Mouse (Mus musculus): ENCODE measurements around the gene Vkorc1. TPM values are rescaled to one million over a fixed set of nuclear protein-coding genes. Genes with fewer than 3 reads are reported as not detected.
A peak's percentile ranks its signal among the peaks of the same experiment; 100 is the strongest.
"Not testable (repeated sequence)": the region's sequence is repeated elsewhere in the genome, so short reads cannot be mapped to it uniquely, and the experiment has no call there.

The Vkorc1 gene
- polyA plus RNA-seq, 1 experiment from 2014 or later, result 55.1 TPM

DNA sequence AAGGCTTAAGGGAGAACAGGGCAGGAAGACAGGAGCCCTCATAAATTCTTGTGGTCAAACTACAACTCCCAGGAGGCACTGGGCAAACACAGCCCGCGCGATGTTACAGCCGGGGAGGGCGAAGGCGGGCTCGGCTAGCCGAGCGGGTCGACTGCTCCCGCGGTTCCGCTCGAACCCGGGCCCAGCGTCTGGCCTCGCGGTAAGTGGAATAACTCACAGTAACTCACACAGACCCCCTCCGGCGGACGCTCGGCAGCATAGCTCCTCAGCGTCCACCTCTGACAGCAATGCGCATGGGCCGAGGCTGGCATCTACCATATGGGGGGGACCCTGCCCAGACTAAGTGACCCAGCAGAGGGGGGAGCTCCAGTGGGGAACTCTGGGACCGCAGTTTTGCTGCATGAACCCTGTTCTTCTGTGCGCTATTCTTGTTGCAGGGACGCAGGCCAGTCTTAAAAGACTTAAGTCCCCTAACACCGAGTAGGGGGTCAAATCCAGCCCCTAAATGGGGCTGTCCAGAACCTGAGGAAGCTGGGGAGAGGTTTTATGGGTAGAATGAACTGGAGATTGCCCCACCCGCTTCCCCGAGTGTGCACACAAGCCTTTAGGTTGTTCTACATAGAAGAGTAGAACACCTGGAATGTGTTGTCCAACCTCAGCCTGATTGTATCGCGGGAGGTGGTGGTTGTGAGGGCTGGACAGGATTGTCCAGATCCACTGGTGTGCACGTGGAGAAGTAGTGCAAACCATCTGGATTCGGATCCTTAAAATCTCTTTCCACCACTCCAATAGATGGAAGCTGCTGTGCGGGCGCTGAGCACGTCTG lies 8.8 kb upstream of the Vkorc1 start, which contains the start of gene Bckdk:
Bckdk (plus strand) TSS at position 112 of the 826 bp plus-strand sequence.
- H3K27me3 ChIP-seq (ENCODE audit: control insufficient read depth, insufficient read depth, low read depth, low read length), result no peaks in the 10 kb centered on the region
- 6% methylated on average over 38 of the region's 38 CpGs for WGBS
- peaks cover 7% of the 10 kb centered on the region for H3K4me1 ChIP-seq (ENCODE audit: control insufficient read depth, insufficient read depth, low read length)
- peak within 1 kb of the TSS; percentile 91 for H3K27ac ChIP-seq (ENCODE audit: low read length)
- H3K36me3 ChIP-seq (ENCODE audit: control insufficient read depth, insufficient read depth, low read length), result peaks cover 13% of the 10 kb centered on the region
- H3K9ac ChIP-seq (ENCODE audit: low read depth, low read length), result peak within 1 kb of the TSS; percentile 72
- H3K4me3 ChIP-seq (ENCODE audit: low read depth, low read length), result peak within 1 kb of the TSS; percentile 62
- peak; percentile 94 for ATAC-seq
- no peaks in the 10 kb centered on the region for H3K9me3 ChIP-seq (replicated peaks; ENCODE audit: control insufficient read depth, low read length, poor library complexity, severe bottlenecking)
- H3K4me2 ChIP-seq (ENCODE audit: low read length), result peak within 1 kb of the TSS; percentile 80

- Histone ChIP-seq H3K4me2 (ENCODE audit: low read length) (no peak overlapping the region), H3K27me3 (ENCODE audit: control insufficient read depth, insufficient read depth, low read depth, low read length) (no peaks in the 10 kb centered on the region), H3K36me3 (ENCODE audit: control insufficient read depth, insufficient read depth, low read length) (peaks cover 1% of the 10 kb centered on the region), H3K9me3 (replicated peaks; ENCODE audit: control insufficient read depth, low read length, poor library complexity, severe bottlenecking) (no peaks in the 10 kb centered on the region), H3K4me1 (ENCODE audit: control insufficient read depth, insufficient read depth, low read length) (peaks cover 7% of the 10 kb centered on the region), H3K27ac (ENCODE audit: low read length) (no peak overlapping the region), H3K4me3 (ENCODE audit: low read depth, low read length) (no peak overlapping the region), H3K9ac (ENCODE audit: low read depth, low read length) (no peak overlapping the region)
- 78% methylated on average over 2 of the region's 2 CpGs for WGBS
- no peak for ATAC-seq
Measured at GRCm38 (mm10) chr7:127901772-127902171, 6.4 kb upstream of the Vkorc1 start.

- Histone ChIP-seq H3K27me3 (ENCODE audit: control insufficient read depth, insufficient read depth, low read depth, low read length) (no peaks in the 10 kb centered on the region), H3K4me2 (ENCODE audit: low read length) (no peak overlapping the region), H3K36me3 (ENCODE audit: control insufficient read depth, insufficient read depth, low read length) (no peaks in the 10 kb centered on the region), H3K4me1 (ENCODE audit: control insufficient read depth, insufficient read depth, low read length) (peaks cover 7% of the 10 kb centered on the region), H3K27ac (ENCODE audit: low read length) (no peak overlapping the region), H3K4me3 (ENCODE audit: low read depth, low read length) (no peak overlapping the region), H3K9me3 (replicated peaks; ENCODE audit: control insufficient read depth, low read length, poor library complexity, severe bottlenecking) (no peaks in the 10 kb centered on the region), H3K9ac (ENCODE audit: low read depth, low read length) (no peak overlapping the region)
- ATAC-seq, result no peak
- WGBS, result 51% methylated on average over 7 of the region's 7 CpGs
Measured at GRCm38 (mm10) chr7:127899997-127900396, 4.6 kb upstream of the Vkorc1 start.

DNA sequence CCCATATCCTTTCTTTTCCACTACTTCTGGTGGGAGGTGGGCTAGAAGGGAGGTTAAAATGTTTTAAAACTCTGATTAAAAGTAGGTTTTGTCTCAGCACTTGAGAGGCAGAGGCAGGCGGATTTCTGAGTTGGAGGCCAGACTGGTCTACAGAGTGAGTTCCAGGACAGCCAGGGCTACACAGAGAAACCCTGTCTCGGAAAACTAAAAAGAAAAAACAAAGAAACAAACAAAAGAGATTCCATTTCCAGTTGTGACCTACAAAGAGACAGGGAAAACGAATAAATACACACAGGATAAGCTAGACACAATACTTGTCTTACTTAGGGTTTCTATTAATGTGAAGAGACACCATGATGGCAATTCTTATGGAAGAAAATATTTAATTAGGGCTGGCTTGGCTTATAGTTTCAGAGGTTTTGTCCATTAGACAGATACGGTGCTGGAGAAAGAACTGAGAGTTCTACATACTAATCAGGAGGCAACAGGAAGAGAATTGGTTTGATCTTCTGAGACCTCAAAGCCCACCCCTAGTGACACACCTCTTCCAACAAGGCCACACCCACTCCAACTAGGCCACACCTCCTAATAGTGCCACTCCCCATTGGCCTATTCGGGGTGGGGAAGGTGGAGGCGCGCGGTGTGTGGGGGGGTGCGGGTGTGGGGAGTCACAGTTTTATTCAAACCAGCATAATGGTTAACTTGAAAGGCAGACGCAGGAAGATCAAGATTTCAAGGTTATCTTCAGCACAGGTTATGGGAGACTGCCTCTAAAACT lies 3.0 kb upstream of the Vkorc1 start:
- no peak overlapping the region for H3K9ac ChIP-seq (ENCODE audit: low read depth, low read length)
- no peak overlapping the region for H3K4me3 ChIP-seq (ENCODE audit: low read depth, low read length)
- H3K36me3 ChIP-seq (ENCODE audit: control insufficient read depth, insufficient read depth, low read length), result peaks cover 2% of the 10 kb centered on the region
- H3K27ac ChIP-seq (ENCODE audit: low read length), result no peak overlapping the region
- peaks cover 8% of the 10 kb centered on the region for H3K4me1 ChIP-seq (ENCODE audit: control insufficient read depth, insufficient read depth, low read length)
- no peak overlapping the region for H3K4me2 ChIP-seq (ENCODE audit: low read length)
- H3K9me3 ChIP-seq (replicated peaks; ENCODE audit: control insufficient read depth, low read length, poor library complexity, severe bottlenecking), result no peaks in the 10 kb centered on the region
- 41% methylated on average over 10 of the region's 10 CpGs for WGBS
- ATAC-seq, result no peak
- no peaks in the 10 kb centered on the region for H3K27me3 ChIP-seq (ENCODE audit: control insufficient read depth, insufficient read depth, low read depth, low read length)

- Histone ChIP-seq H3K4me3 (ENCODE audit: low read depth, low read length) (no peak overlapping the region), H3K27ac (ENCODE audit: low read length) (no peak overlapping the region), H3K4me2 (ENCODE audit: low read length) (no peak overlapping the region), H3K36me3 (ENCODE audit: control insufficient read depth, insufficient read depth, low read length) (peaks cover 7% of the 10 kb centered on the region), H3K4me1 (ENCODE audit: control insufficient read depth, insufficient read depth, low read length) (peaks cover 8% of the 10 kb centered on the region), H3K27me3 (ENCODE audit: control insufficient read depth, insufficient read depth, low read depth, low read length) (no peaks in the 10 kb centered on the region), H3K9me3 (replicated peaks; ENCODE audit: control insufficient read depth, low read length, poor library complexity, severe bottlenecking) (no peaks in the 10 kb centered on the region), H3K9ac (ENCODE audit: low read depth, low read length) (no peak overlapping the region)
- WGBS, result 88% methylated on average over 7 of the region's 7 CpGs
- no peak for ATAC-seq
Measured at GRCm38 (mm10) chr7:127897542-127897941, 2.1 kb upstream of the Vkorc1 start.

DNA sequence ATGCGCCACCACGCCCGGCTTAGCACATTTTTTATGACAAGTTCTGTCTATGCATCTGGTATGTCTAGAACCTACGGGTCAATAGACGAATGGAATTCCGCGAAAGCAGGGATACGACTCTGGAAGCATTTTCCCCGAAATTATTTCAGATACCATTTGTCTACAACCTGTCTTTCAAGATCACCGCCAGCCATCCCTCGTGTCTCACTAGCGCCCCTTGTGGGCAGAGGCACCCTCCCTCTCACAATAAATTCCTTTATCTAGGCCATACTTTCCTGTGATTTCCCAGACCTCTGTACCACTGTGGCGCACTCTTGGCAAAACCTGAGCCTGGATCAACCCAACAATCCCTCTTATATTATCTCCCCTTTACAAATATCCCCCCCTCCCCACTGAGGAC lies 967 bp upstream of the Vkorc1 start:
- no peak overlapping the region for H3K4me3 ChIP-seq (ENCODE audit: low read depth, low read length)
- no peaks in the 10 kb centered on the region for H3K9me3 ChIP-seq (replicated peaks; ENCODE audit: control insufficient read depth, low read length, poor library complexity, severe bottlenecking)
- no peak overlapping the region for H3K9ac ChIP-seq (ENCODE audit: low read depth, low read length)
- H3K27ac ChIP-seq (ENCODE audit: low read length), result no peak overlapping the region
- WGBS, result 61% methylated on average over 13 of the region's 13 CpGs
- H3K4me1 ChIP-seq (ENCODE audit: control insufficient read depth, insufficient read depth, low read length), result peaks cover 8% of the 10 kb centered on the region
- H3K36me3 ChIP-seq (ENCODE audit: control insufficient read depth, insufficient read depth, low read length), result peaks cover 11% of the 10 kb centered on the region
- H3K4me2 ChIP-seq (ENCODE audit: low read length), result no peak overlapping the region
- H3K27me3 ChIP-seq (ENCODE audit: control insufficient read depth, insufficient read depth, low read depth, low read length), result no peaks in the 10 kb centered on the region
- no peak for ATAC-seq

- Histone ChIP-seq H3K4me3 (ENCODE audit: low read depth, low read length) (peak overlapping the region; percentile 69), H3K4me2 (ENCODE audit: low read length) (peak overlapping the region; percentile 82), H3K36me3 (ENCODE audit: control insufficient read depth, insufficient read depth, low read length) (peaks cover 11% of the 10 kb centered on the region), H3K27ac (ENCODE audit: low read length) (peak overlapping the region; percentile 84; the same call in 1 of the 2 replicates)
- ATAC-seq; H3K27me3 ChIP-seq (ENCODE audit: control insufficient read depth, insufficient read depth, low read depth, low read length); H3K9ac ChIP-seq (ENCODE audit: low read depth, low read length); H3K4me1 ChIP-seq (ENCODE audit: control insufficient read depth, insufficient read depth, low read length); H3K9me3 ChIP-seq (replicated peaks; ENCODE audit: control insufficient read depth, low read length, poor library complexity, severe bottlenecking): not testable (repeated sequence)
- 69% methylated on average over 7 of the region's 7 CpGs for WGBS
Measured at GRCm38 (mm10) chr7:127895891-127896290, 474 bp upstream of the Vkorc1 start.

DNA sequence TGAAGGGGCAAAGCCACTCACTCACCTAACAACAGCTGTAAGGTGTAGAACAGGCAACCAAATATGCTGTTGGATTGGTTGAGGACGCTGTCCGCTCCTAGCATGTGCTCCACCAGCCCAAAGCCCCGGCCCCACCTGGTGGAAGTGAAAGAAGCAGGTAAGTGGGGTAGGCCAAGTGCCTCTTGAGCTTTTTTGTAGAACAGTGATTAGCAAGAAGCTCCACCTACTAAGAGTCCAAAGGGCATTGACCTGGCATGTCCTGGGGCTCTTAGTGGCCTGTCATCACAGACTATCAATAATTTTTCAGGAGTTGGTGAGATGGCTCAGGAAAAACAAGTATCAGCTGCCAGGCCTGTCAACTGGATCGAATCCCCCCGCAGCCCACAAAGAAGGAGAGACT lies 937 bp downstream of the Vkorc1 start:
- H3K9ac ChIP-seq (ENCODE audit: low read depth, low read length), result peak overlapping the region; percentile 77; the same call in 1 of the 2 replicates
- whole genome bisulfite sequencing, result 77% methylated on average over 5 of the region's 5 CpGs
- no peaks in the 10 kb centered on the region for H3K27me3 ChIP-seq (ENCODE audit: control insufficient read depth, insufficient read depth, low read depth, low read length)
- peak overlapping the region; percentile 69 for H3K4me3 ChIP-seq (ENCODE audit: low read depth, low read length)
- peaks cover 13% of the 10 kb centered on the region for H3K36me3 ChIP-seq (ENCODE audit: control insufficient read depth, insufficient read depth, low read length)
- ATAC-seq, result no peak
- no peak overlapping the region; the same call in 1 of the 2 replicates for H3K27ac ChIP-seq (ENCODE audit: low read length)
- peaks cover 8% of the 10 kb centered on the region for H3K4me1 ChIP-seq (ENCODE audit: control insufficient read depth, insufficient read depth, low read length)
- H3K4me2 ChIP-seq (ENCODE audit: low read length), result peak overlapping the region; percentile 82
- H3K9me3 ChIP-seq (replicated peaks; ENCODE audit: control insufficient read depth, low read length, poor library complexity, severe bottlenecking), result no peaks in the 10 kb centered on the region

GRCm38 (mm10) chr7:127890798-127891197 lies 4.6 kb downstream of the Vkorc1 start, which contains the start of gene Prss53:
Gene Prss53 (minus strand): TSS chr7:127890970.
- Histone ChIP-seq H3K9me3 (replicated peaks; ENCODE audit: control insufficient read depth, low read length, poor library complexity, severe bottlenecking) (no peaks in the 10 kb centered on the region), H3K36me3 (ENCODE audit: control insufficient read depth, insufficient read depth, low read length) (peaks cover 35% of the 10 kb centered on the region), H3K4me2 (ENCODE audit: low read length) (no peak within 1 kb of the TSS), H3K4me1 (ENCODE audit: control insufficient read depth, insufficient read depth, low read length) (peaks cover 8% of the 10 kb centered on the region), H3K4me3 (ENCODE audit: low read depth, low read length) (no peak within 1 kb of the TSS), H3K9ac (ENCODE audit: low read depth, low read length) (no peak within 1 kb of the TSS), H3K27me3 (ENCODE audit: control insufficient read depth, insufficient read depth, low read depth, low read length) (no peaks in the 10 kb centered on the region), H3K27ac (ENCODE audit: low read length) (no peak within 1 kb of the TSS)
- ATAC-seq, result no peak
- 39% methylated on average over 4 of the region's 4 CpGs for WGBS
